Mouse (Mus musculus) spleen, postnatal 10 days (tissue): Measurements from ENCODE around the gene 4931400O07Rik.

Source experiments
- DNase-seq, 2 experiments: peaks; one replicate each; pipeline ENCODE4 v3.0.0; 2021 to 2022; ENCODE audit warnings: low spot score in 2 of 2

The 4931400O07Rik gene

GRCm38 (mm10) chrX:62467691-62468090 lies at the start of gene 4931400O07Rik:
4931400O07Rik (plus strand) TSS chrX:62467991.
- DNase-seq = no peak
